Mouse (Mus musculus) monocyte, adult 5-6 weeks (primary cell): ENCODE data around the gene Swap70. TPM values are rescaled to one million over a fixed set of nuclear protein-coding genes. Genes with fewer than 3 reads are reported as not detected.
A peak's percentile ranks its signal among the peaks of the same experiment; 100 is the strongest.

ENCODE experiments used
- ATAC-seq: fragments of 153-309, 156-312 bp; replicated peaks from 2 replicates; pipeline ENCODE4 v1.8.0; 2017; ENCODE audit warnings: mild to moderate bottlenecking; ENCODE audit not compliant: low TSS enrichment, insufficient number of reproducible peaks, severe bottlenecking, poor library complexity, low FRiP score
- total RNA-seq: library from RNA; stranded (forward); fragments of 200-1000, 200-491, 200-594 nt; gene quantifications from 3 replicates; pipeline ENCODE4 v1.2.3, GENCODE M21; 2017

Swap70 gene
- total RNA-seq, 1 experiment from 2014 or later = 118 TPM

DNA sequence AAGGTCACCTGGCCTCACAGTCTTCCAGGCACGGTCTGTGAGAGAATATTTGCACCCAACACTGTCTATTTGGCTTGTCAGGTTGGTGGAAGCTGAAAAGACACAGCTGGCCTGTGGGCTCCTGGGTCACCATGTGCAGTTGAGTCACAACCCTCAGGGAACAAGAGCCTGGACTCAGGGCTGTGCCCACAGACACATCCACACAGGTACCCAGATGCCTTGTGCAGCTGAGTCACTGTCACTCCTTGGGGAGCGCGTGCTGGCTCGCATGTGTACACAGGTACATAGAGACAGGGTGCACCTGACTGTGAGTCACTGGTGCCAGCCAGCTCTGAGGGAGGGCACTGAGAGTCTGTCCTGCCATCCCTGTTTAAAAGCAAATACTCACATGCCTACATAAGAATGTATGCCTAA is 66.7 kb downstream of the Swap70 start:
- no peak for ATAC-seq

DNA sequence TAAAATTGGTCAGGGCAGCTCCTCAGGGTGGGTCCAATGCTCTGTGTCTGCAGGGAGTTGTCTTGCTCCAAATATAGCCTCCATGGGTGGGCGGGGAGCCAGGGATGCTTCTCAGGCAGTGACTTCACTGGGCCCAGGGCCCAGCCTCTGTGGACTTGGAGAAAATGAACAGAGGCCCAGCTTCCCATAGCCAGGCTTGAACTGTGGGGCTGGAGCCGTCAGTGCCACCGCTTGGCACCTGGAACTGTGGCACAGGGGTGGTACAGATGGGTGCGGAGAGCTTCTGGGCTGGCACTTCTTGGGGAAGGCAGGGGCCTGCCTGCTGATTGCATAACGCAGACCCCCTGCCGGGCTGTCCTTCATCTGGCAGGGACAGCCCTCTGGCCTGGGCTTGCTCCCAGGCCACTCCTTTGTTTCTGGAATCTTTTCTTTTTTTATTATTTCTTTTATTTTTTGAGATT is 67.2 kb downstream of the Swap70 start:
- no peak for ATAC-seq

DNA sequence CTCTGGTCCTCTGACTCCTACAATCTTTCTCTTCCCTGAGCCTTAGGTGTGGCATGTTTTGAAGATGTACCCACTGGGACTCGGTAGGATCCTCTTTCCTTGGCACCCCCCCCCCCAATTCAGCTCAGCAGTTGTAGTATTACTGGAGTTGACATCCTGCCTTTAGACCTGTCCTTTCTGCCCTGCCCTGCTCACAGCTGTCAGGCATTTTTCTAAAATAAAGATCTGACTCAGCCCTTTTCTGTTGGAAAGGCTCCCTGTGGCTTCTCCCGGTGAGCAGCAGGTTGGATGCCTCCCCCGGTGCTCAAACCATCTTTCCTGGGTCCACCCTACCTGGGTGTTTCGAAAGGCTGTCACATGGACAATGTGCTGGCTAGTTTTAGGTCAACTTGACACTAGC is 68.1 kb downstream of the Swap70 start:
- ATAC-seq = no peak

DNA sequence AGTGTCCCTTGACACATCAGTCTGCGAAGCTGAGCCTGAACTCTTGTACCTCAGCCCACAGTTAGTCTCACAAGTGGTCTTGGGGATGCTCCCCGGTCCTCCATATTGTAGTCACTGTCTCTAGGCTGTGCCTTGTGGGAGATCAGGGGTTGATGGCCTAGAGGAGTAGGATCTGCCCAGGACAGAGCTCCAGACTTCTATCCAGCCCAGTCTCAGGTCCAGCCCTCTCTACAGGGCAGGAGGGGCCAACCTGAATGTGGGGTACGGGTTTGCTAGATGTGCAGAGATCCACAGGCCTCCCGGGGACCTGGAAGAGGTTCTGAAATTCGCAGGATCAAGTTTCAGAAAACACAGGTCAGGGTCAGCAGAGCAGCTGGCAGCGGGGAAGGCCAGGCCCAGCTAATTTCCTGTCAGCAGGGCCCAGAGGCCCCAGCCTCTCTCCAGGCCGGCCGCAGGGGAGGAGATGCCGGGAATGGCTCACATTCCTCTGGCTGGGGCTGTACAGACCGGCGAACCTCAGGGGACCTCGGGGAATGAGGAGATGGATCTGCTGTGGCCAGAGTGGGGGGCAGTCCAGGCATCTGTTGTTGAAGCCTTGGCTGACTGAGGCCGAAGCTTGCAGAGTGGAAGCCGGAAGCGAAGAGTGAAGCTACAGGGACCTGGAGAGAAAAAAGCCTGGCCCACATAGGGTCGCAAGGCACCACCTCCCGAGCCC is 75.5 kb downstream of the Swap70 start:
- no peak for ATAC-seq

DNA sequence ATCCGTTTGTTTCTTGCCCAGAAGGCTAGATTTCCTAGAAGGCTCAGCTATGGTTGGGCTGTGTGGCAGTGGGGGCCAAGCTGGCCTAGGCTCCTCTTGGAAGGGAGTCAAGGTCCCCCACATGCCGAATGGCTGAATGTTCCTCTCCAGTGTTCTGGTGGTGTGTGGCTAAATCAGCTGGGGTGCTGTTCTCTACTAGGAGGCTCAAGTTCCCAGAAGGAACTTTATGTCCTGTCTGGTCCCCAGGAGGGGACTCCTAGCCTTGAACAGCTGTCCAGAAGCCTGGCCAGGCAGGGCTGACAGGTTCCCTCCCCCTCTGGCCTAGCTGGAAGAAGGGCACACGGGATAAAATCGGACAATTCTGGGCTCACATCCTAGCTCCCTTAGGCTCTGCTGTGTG is 76.1 kb downstream of the Swap70 start:
- ATAC-seq = no peak

DNA sequence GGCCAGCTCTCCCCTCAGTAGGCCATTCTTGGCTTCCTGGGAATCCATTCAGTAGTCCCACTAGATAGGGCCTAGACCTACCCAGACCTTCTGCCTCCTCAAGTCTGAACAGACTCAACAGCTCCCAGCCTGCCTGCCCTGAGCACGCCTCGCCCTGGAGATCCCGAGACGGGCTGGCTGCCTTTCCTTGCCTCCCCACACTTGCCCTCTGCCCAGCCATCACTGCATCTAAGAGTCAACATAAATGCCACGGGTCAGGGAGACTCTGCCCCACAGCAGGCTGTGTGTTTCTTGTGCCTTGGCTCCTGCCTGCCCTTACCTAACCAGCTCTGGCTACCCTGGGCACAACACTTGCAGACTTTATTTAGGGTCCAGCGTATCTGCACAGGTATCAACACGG is 76.6 kb downstream of the Swap70 start:
- no peak for ATAC-seq

DNA sequence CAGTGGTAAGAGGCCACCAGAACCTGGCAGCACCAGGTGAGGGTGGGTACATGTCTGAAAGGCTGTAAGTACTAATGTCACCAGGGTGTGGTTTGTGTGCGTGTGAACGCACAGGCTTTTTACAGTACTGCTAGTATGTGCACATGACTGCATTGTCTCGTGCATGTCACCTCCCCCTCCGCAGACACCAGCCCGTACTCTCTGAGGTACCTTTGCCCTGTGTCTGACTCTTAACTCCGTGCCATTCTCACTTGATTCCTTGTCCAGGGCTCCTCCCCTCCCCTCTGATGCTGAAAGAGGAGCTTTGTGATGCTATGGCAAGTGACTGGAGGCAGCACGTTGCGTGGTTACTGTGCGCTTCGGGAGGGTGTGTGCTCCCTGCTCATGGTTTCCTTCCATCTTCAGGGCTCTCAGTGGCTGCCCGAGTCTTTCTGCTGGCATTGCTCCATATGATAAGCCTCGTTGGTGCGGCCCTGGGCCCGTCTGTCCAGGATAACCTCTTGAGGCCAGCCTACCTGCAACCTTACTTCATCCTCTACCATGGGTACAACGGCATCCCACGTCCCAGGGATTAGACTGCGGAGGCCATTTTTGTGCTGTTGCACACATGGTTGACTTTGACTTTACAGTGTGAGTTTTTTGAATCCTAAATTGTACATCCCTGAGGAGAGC is 77.4 kb downstream of the Swap70 start:
- no peak for ATAC-seq

DNA sequence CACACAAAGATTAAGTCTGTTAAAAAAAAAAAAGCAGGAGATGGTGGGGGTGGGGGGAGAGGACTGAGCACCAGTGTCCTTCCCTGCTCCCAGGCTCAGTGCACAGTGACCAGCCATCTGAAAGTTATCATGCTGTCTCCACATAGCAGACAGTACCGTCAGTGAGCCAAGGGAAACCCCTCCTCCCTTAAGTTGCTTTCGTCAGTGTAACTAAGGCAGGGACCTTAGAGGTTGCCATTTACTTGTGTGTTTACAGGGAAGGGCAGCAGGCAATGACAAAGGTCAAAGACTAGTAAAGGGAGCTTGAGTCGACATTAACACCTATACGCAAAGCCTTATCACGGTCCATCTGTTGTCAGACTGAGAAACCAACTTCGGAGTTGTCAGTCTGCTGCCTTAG is 81.4 kb downstream of the Swap70 start:
- no peak for ATAC-seq

DNA sequence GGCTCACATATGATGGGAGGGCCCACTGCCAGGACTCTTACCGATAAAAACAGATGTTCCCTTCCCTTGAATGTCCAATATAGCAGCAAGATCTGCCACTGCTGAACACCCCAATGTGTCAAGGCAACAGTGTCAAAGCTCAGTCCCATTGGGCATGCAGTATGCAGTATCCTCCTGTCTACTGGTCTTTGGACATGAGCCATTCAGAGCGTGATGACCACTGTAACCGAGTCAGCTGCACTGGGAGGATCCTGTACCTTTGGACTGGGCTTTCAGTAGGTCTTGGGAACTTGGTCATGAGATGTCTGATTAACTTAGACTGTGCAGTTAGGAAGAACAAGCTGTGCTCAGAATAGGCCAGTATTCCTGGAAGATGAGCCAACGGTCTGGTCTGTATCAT is 84.0 kb downstream of the Swap70 start:
- no peak for ATAC-seq

DNA sequence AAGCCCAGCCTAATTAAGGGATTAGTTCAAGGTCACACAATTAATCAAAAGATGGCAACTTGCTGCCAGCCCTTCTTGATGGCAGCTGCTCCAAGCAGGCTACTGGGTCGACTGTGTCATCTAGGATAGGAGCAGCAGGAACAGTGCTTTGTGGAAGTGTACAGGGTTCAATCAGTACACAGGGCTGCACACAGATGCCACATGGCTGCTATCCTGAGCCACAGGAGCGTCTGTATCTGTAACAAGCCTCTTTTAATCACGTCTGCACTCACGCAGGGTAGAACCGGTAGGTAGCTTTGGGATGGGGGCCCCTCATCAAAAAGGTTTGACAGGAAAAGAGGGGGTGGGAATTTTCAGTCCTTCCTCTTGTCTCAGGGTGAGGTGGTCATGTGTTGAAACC is 84.8 kb downstream of the Swap70 start:
- ATAC-seq = no peak

DNA sequence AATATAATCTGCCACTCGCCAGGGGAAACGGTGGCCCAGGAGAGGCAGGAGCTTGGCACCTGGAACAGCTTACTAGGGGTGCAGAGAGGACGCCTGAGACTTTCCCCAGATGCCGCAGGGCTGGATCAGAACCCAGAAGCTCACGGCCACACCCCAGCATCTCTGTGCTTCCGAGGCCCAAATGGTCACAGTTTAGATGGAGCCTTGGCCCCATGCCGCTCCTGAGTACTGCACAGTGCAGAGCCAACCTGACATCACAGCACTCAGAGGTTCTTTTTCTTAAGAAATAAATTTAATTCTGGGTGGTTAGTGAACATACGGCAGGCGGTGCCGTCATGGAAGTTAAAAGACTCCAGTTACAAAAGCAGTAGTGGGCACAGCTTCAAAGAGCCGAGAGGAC is 86.2 kb downstream of the Swap70 start:
- ATAC-seq = no peak

DNA sequence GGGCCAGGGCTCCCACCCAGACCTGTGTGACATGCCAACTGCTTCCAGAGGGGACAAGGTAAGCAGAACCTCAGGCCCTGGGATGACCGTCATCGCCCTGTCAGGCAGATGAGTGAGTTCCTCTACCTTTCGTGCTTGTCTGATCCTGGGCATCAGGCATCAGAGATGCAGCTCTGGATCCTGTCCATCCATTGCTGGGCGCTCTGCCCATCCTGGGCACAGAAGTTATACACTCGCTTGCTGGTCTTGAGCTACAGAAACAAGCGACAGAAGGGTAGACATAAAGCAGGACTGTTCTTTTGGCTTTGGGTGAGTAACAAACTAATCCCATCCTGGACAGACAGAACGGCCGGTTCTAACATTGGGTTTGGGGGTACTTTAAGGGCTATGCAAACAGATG is 87.7 kb downstream of the Swap70 start:
- ATAC-seq = no peak

DNA sequence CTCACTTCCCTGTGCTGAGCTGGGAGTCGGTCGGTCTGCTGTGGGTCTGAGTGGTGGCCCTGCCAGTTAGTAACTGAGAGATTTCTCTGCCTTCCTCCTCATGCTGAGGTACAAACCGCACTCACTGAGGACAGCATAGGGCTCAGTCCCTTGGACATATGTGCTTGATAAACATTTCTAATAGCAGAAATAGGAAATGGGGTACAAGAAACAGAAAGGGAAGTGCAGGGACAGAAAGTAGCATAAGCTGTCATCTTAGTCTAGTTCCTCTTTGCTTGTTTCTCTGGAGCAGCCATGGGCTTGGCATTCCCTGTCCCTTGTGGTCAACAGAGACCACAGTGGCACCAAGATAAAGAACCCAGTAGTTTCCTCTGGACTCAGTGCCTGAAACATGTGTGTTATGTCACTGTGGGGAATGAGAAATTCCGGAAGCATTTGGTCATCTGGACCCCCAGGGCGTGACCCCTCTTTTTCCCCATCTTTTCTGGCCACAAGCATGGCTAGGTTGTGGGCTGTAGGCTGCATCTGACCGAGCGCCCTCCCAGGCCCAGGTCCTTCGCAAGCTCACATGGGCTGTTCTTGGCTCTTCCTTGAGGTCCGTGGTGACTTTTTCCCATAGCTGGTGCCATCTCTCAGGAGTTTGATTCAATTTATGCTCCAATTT is 92.0 kb downstream of the Swap70 start:
- peak; percentile 83 for ATAC-seq

DNA sequence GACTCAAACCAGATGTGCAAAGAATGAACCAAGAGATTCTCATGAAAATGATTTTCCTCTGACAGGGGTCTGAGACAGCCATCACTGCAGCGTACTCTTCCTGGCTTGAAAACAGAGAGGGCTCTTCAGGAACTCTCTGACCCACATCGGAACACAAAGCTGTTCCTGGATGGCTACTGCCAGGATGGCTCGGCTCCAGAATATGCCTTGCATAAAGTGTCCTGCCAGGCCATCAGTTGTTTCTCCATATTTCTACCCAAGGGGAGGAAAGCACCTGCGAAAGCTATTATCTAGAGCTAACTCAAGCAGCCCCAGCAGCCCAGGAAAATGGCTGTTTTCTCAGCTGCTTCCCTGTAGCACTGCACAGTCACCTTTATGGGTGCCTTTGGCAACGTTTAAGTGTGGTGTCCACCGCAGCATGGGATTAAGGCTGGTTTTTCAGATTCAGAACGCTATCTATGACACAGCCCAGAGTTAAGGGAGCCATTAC is 92.9 kb downstream of the Swap70 start:
- ATAC-seq = no peak

DNA sequence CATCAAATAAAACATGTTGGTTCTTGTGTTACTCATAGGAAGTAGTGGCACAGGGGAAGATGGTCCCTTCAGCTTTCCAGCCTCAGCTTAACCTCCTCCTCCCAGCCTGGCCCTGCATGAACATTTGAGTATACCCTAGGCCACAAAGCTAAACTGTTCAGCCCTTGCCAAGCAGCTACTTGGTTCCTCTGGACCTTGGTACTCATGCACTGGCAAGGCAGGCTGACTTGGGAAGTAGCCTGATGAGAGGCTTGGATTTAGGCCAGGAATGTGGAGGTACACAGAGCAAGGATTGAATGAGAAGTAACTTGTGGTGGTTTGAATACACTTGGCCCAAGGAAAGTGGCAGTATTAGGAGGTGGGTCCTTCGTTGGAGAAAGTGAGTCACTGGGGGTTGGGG is 93.8 kb downstream of the Swap70 start:
- no peak for ATAC-seq

DNA sequence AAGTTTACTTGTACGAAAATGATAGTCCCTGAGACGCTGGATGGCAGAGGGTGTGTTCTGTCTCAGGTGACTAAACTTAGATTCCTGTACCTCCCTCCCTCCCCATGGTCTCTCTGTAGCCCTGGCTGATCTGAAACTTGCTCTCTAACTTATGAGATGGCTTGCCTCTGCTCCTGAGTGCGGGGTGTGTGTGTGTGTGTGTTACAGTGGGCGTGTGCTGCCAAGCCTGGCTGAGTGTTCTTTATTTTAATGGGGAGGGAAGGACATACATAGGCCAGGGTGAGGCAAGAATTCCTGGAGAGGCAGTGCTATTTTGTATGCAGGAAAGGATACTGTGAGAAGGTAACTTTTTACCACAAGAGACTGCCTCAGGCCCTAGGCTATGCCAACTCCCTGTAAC is 95.9 kb downstream of the Swap70 start:
- ATAC-seq = no peak

DNA sequence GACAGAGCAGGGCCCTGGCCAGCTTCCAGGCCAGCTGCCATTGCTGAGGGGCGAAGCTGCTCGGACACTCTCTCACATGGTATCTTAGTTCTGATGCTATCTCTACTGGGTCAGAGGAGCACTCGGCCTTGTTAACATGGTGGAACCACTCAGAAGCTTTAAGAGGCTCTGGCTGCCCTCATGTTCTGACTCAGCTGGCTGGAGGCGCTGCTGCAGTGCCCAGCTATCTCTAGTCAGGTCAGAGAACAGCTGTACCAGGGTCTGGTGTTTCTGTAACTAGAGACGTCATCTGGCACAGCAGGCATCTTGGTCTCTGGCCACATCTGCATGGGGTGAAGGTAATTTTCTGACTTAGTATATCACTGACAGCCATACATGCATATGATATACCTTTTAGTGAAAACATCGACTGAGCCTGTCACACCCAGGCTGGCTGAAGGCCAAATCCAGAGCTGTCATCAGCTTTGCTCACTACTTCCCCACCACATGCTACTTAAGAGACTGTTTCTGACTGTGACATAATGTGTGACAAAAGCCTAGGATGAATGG is 97.5 kb downstream of the Swap70 start:
- no peak for ATAC-seq

DNA sequence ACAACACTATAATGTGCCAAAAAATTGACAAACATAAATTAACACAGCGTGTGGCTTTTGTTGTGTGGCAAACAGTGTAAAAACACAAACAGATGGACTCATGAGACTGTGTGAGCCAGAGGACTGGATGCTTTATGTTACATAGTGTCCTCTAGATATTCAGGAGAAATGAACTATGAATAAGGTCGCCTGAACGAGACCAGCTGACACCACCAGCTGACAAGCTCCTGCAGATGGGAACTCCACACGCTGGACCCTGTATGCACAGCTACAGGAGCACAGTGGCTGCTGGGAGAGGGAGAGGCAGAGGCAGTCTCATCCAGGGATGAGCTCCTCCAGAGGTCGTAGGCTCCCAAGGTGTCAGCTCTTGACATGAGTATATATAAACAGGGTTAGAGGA is 99.6 kb downstream of the Swap70 start:
- no peak for ATAC-seq

DNA sequence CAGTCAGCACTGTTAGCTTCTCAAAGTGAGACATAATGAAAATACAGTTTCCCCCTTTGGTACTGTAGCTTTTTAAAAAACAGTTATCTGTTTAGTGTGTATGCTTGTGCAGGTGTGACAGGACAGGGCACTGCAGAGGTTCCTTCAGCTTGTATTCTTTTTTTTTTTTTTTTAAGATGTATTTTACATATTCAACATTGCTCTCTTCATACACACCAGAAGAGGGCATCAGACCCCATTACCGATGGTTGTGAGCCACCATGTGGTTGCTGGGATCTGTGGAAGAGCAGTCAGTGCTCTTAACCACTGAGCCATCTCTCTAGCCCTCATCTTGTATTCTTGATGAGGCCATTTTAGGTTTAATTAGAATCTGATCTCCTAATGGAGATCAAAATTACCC is 103.3 kb downstream of the Swap70 start:
- no peak for ATAC-seq
